Mouse (Mus musculus) thymus, adult 2 months (tissue): ENCODE results near the gene 6030458C11Rik. TPM values are rescaled to one million over a fixed set of nuclear protein-coding genes. Genes with fewer than 3 reads are reported as not detected.

Experiments used
- DNase-seq: peaks from one replicate; pipeline ENCODE4 v3.0.0; 2021
- H3K27ac ChIP-seq: fragments of 200-500 bp; 2 replicates; pipeline ENCODE4 v1.5.1; 2012; ENCODE audit warnings: low read length, control low read depth; ENCODE audit not compliant: control insufficient read depth, insufficient read depth
- H3K27me3 ChIP-seq: fragments of 200-500 bp; 2 replicates; pipeline ENCODE4 v1.6.1; 2012; ENCODE audit warnings: mild to moderate bottlenecking, low read length, moderate library complexity, mixed read lengths; ENCODE audit not compliant: control insufficient read depth, insufficient read depth
- H3K36me3 ChIP-seq: fragments of 200-500 bp; 2 replicates; pipeline ENCODE4 v1.6.1; 2012; ENCODE audit warnings: mild to moderate bottlenecking, low read length, moderate library complexity; ENCODE audit not compliant: control insufficient read depth, insufficient read depth
- H3K4me1 ChIP-seq: fragments of 200-500 bp; replicated peaks from 2 replicates; pipeline ENCODE4 v1.6.1; 2012; ENCODE audit warnings: low read length; ENCODE audit not compliant: control insufficient read depth, insufficient read depth
- H3K4me3 ChIP-seq: fragments of 200-500 bp; 2 replicates; pipeline ENCODE4 v1.5.1; 2012; ENCODE audit warnings: mild to moderate bottlenecking, low read length, control low read depth, moderate library complexity; ENCODE audit not compliant: control insufficient read depth, insufficient read depth
- CTCF ChIP-seq: fragments of 200-500 bp; IDR thresholded peaks from 2 replicates; pipeline ENCODE4 v1.5.1; 2012; ENCODE audit warnings: mild to moderate bottlenecking, control low read depth, low read length, moderate library complexity, borderline replicate concordance; ENCODE audit not compliant: control insufficient read depth, poor library complexity, insufficient read depth; ENCODE audit errors: extremely low read depth
- POLR2A ChIP-seq: fragments of 200-500 bp; IDR thresholded peaks from 2 replicates; pipeline ENCODE4 v1.6.1; 2012; ENCODE audit warnings: mild to moderate bottlenecking, low read length, control low read depth, moderate library complexity; ENCODE audit not compliant: control insufficient read depth, poor library complexity, insufficient read depth; ENCODE audit errors: extremely low read depth
- WGBS: fragments of 180-500 bp; shearing (Covaris S2); methylation state at CpG from one replicate; pipeline ENCODE4 v1.1.7; 2018; 5-methylcytosine and 5-hydroxymethylcytosine counted together
- polyA plus RNA-seq: library from polyadenylated mRNA; depleted of rRNA; stranded (reverse); fragments of >200 nt; gene quantifications from 2 replicates; pipeline ENCODE4 v1.2.3, GENCODE M21; 2012; rRNA removed

The 6030458C11Rik gene
- 13.5 and 14.4 TPM in 2 replicates for polyA plus RNA-seq

- WGBS: under 1% methylated on average over 67 of the region's 67 CpGs
- Histone ChIP-seq H3K27ac (no peak within 1 kb of the TSS), H3K4me3 (peak within 1 kb of the TSS; percentile 93), H3K4me1 (peaks cover 7% of the 10 kb centered on the region), H3K27me3 (no peaks in the 10 kb centered on the region), H3K36me3 (peaks cover 12% of the 10 kb centered on the region; the same call in 1 of the 2 replicates)
- TF ChIP-seq CTCF: 0 out of 2 replicates have a peak, but pooled peaks have one; percentile 34
- peak; percentile 71 for TF ChIP-seq POLR2A
- DNase-seq: peak; percentile 99
Observed at GRCm38 (mm10) chr15:12824197-12824952, at the start of gene 6030458C11Rik, which contains the start of gene Drosha. 6030458C11Rik (minus strand) TSS chr15:12824649. Drosha (plus strand) TSS chr15:12824815.

GRCm38 (mm10) chr15:12867269-12867668, 42.8 kb upstream of the 6030458C11Rik start:
- H3K27me3 ChIP-seq: no peaks in the 10 kb centered on the region
- 31% methylated on average over 8 of the region's 8 CpGs for WGBS

GRCm38 (mm10) chr15:12865595-12866314, 41.3 kb upstream of the 6030458C11Rik start:
- no peak overlapping the region for H3K4me3 ChIP-seq
- no peaks in the 10 kb centered on the region for H3K27me3 ChIP-seq
- H3K36me3 ChIP-seq: peaks cover 13% of the 10 kb centered on the region; the same call in 1 of the 2 replicates
- WGBS: 49% methylated on average over 7 of the region's 7 CpGs
- DNase-seq: no peak
- H3K27ac ChIP-seq: no peak overlapping the region
- no peaks in the 10 kb centered on the region for H3K4me1 ChIP-seq
- TF ChIP-seq POLR2A: no peak
- no peak for TF ChIP-seq CTCF

More at GRCm38 (mm10) chr15:12867269-12867668, 42.8 kb upstream of the 6030458C11Rik start:
- Histone ChIP-seq H3K36me3 (peaks cover 13% of the 10 kb centered on the region; the same call in 1 of the 2 replicates), H3K27ac (no peak overlapping the region), H3K4me3 (no peak overlapping the region), H3K4me1 (no peaks in the 10 kb centered on the region)
- TF ChIP-seq CTCF: no peak
- no peak for TF ChIP-seq POLR2A
- DNase-seq: no peak

- 56% methylated on average over 1 of the region's 1 CpGs for WGBS
- no peaks in the 10 kb centered on the region for H3K27me3 ChIP-seq
- no peak overlapping the region for H3K27ac ChIP-seq
- H3K36me3 ChIP-seq: peaks cover 15% of the 10 kb centered on the region; the same call in 1 of the 2 replicates
- no peaks in the 10 kb centered on the region for H3K4me1 ChIP-seq
- DNase-seq: no peak
- H3K4me3 ChIP-seq: no peak overlapping the region
- TF ChIP-seq POLR2A: no peak
- TF ChIP-seq CTCF: no peak
Observed at GRCm38 (mm10) chr15:12863669-12864068, 39.2 kb upstream of the 6030458C11Rik start.

GRCm38 (mm10) chr15:12862061-12862460, 37.6 kb upstream of the 6030458C11Rik start:
- TF ChIP-seq POLR2A (no peak), CTCF (no peak)
- over 99% methylated on average over 3 of the region's 3 CpGs for WGBS
- Histone ChIP-seq H3K4me1 (no peaks in the 10 kb centered on the region), H3K27me3 (no peaks in the 10 kb centered on the region), H3K36me3 (peaks cover 15% of the 10 kb centered on the region; the same call in 1 of the 2 replicates), H3K27ac (no peak overlapping the region), H3K4me3 (no peak overlapping the region)
- no peak for DNase-seq

GRCm38 (mm10) chr15:12858645-12859044, 34.2 kb upstream of the 6030458C11Rik start:
- Histone ChIP-seq H3K27me3 (no peaks in the 10 kb centered on the region), H3K27ac (no peak overlapping the region), H3K4me3 (no peak overlapping the region), H3K4me1 (no peaks in the 10 kb centered on the region), H3K36me3 (peaks cover 11% of the 10 kb centered on the region; the same call in 1 of the 2 replicates)
- no peak for DNase-seq
- 97% methylated on average over 3 of the region's 3 CpGs for WGBS
- TF ChIP-seq POLR2A (no peak), CTCF (no peak)
